Mouse (Mus musculus): ENCODE measurements around the gene Ly6g5b. TPM values are rescaled to one million over a fixed set of nuclear protein-coding genes. Genes with fewer than 3 reads are reported as not detected.

The Ly6g5b gene
- polyA plus RNA-seq, 1 experiment: 4.7 TPM

DNA sequence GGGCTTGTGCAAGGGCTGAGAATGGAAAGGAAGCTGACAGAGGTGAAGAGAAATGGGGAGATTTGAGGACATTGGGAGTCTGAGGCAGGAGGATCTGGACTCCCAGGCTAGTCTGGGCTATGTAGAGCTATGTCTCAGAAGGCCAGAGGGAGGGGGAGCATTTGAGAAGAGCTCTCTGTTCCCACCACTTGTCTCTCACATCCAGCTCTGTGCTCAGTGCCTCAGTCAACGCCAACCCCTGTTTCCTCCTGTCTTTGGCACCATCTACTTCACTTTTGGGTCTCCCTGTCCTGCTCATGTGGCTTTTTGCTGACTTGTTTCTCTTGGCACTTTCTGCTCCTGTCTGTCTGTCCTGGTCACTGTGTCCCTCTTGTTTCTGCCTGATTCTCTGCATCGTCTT lies 37.9 kb downstream of the Ly6g5b start:
- H3K27ac ChIP-seq (ENCODE audit: control insufficient read depth, insufficient read depth, low read depth, low read length, poor library complexity): no peak overlapping the region
- WGBS: 11% methylated on average over 2 of the region's 2 CpGs
- no peak overlapping the region for H3K4me3 ChIP-seq (replicated peaks; ENCODE audit: control insufficient read depth, low read depth, low read length)
- H3K4me1 ChIP-seq (ENCODE audit: control insufficient read depth, insufficient read depth, low read length): peaks cover 5% of the 10 kb centered on the region; the same call in 1 of the 2 replicates
- TF ChIP-seq CTCF (IDR thresholded peaks at IDR 0.05; ENCODE audit: control insufficient read depth, insufficient read depth, low read length): no peak
- TF ChIP-seq POLR2A (IDR thresholded peaks at IDR 0.05; ENCODE audit: borderline replicate concordance, control insufficient read depth, low read depth, low read length): no peak

- WGBS: 63% methylated on average over 10 of the region's 10 CpGs
- no peak for TF ChIP-seq CTCF (IDR thresholded peaks at IDR 0.05; ENCODE audit: control insufficient read depth, insufficient read depth, low read length)
- TF ChIP-seq POLR2A (IDR thresholded peaks at IDR 0.05; ENCODE audit: borderline replicate concordance, control insufficient read depth, low read depth, low read length): no peak
- H3K4me3 ChIP-seq (replicated peaks; ENCODE audit: control insufficient read depth, low read depth, low read length): peak within 1 kb of the TSS; percentile 4
- no peak within 1 kb of the TSS for H3K27ac ChIP-seq (ENCODE audit: control insufficient read depth, insufficient read depth, low read depth, low read length, poor library complexity)
- peaks cover 5% of the 10 kb centered on the region; the same call in 1 of the 2 replicates for H3K4me1 ChIP-seq (ENCODE audit: control insufficient read depth, insufficient read depth, low read length)
Observed at GRCm38 (mm10) chr17:35076507-35077176, 38.6 kb downstream of the Ly6g5b start, which contains the start of gene Ly6g6e. TSS of gene Ly6g6e (plus strand) at chr17:35076902.

DNA sequence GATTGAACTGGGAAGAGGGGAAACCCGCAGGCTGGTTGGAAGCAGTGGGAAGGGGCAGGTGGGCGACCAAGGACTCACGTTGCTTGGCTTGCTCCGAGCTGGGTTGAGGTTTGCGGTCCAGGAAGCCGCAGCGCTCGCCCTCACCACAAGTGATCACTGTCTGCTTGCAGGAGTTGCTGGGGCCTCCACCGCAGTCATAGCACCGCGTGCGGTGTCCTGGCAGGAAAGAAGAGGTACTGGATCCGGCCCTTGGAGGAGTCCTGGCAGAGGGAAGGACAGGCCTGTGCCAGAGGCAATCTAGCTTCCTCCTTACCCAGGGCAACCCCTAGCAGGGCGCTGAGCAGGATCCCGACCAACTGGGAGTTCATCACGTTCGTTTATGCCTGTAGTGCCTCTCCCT lies 41.1 kb downstream of the Ly6g5b start:
- Histone ChIP-seq H3K27ac (ENCODE audit: control insufficient read depth, insufficient read depth, low read depth, low read length, poor library complexity) (no peak overlapping the region), H3K4me3 (replicated peaks; ENCODE audit: control insufficient read depth, low read depth, low read length) (no peak overlapping the region), H3K4me1 (ENCODE audit: control insufficient read depth, insufficient read depth, low read length) (peaks cover 5% of the 10 kb centered on the region; the same call in 1 of the 2 replicates)
- 4% methylated on average over 17 of the region's 17 CpGs for WGBS
- TF ChIP-seq CTCF (IDR thresholded peaks at IDR 0.05; ENCODE audit: control insufficient read depth, insufficient read depth, low read length) (no peak), POLR2A (IDR thresholded peaks at IDR 0.05; ENCODE audit: borderline replicate concordance, control insufficient read depth, low read depth, low read length) (no peak)

DNA sequence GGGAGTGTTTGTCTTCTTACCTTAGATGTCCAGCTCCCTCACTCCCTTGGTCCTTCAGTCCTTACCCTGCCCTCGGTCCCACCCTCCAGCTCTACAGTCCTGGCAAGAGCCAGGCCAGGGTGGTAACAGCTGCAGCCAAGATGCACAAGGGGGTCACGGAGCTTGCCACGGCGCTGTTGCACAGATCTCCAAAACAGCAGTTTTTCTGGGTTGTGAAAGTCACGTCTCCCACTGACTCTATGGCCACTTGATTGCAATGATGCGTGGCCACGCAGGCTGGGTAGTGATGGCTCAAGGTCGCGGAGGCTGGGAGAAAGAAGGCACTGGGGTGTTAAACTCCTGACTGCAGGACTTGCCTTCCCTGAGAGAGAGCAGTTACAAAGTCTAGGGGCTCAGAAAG lies 43.8 kb downstream of the Ly6g5b start:
- Histone ChIP-seq H3K4me3 (replicated peaks; ENCODE audit: control insufficient read depth, low read depth, low read length) (no peak overlapping the region), H3K4me1 (ENCODE audit: control insufficient read depth, insufficient read depth, low read length) (no peaks in the 10 kb centered on the region), H3K27ac (ENCODE audit: control insufficient read depth, insufficient read depth, low read depth, low read length, poor library complexity) (no peak overlapping the region)
- TF ChIP-seq CTCF (IDR thresholded peaks at IDR 0.05; ENCODE audit: control insufficient read depth, insufficient read depth, low read length) (no peak), POLR2A (IDR thresholded peaks at IDR 0.05; ENCODE audit: borderline replicate concordance, control insufficient read depth, low read depth, low read length) (no peak)
- WGBS: 79% methylated on average over 9 of the region's 9 CpGs

- H3K4me1 ChIP-seq (ENCODE audit: control insufficient read depth, insufficient read depth, low read length): no peaks in the 10 kb centered on the region
- H3K27ac ChIP-seq (ENCODE audit: control insufficient read depth, insufficient read depth, low read depth, low read length, poor library complexity): no peak overlapping the region
- no peak for TF ChIP-seq POLR2A (IDR thresholded peaks at IDR 0.05; ENCODE audit: borderline replicate concordance, control insufficient read depth, low read depth, low read length)
- TF ChIP-seq CTCF (IDR thresholded peaks at IDR 0.05; ENCODE audit: control insufficient read depth, insufficient read depth, low read length): no peak
- no peak overlapping the region for H3K4me3 ChIP-seq (replicated peaks; ENCODE audit: control insufficient read depth, low read depth, low read length)
- WGBS: 35% methylated on average over 6 of the region's 6 CpGs
Observed at GRCm38 (mm10) chr17:35070556-35071229, 44.5 kb downstream of the Ly6g5b start.

DNA sequence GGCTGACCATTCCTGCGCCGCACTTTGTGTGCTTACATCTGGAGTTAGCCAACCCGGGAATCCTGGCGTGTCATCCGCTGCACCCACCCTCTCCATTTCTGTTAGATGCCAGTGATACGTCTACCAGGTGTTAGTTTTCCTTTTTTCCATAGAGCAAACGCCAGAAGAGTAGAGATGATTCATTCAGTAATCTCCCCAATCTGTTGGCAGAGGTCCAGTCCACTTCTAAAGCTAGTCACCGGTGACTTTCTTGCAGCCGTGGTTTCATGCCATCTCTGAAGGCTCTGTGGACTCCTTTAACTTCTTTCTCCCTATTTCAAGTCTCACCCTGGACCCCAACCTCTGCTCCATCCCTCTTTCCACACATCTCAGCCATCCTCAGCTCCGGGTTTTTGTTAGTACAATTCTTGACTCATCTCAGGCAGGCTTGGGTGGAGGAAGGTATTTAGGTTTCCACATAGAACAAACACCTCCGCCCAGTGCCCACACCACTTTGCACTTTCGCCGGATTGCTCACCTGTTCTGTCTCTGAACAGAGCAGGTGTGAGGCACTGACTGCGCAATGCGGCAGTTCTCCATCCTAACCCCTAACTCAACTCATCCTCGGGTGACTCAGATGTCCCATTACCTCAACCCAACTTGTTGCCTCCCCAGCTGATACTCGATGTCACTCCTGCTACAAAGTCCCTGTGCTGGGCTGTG lies 46.9 kb downstream of the Ly6g5b start:
- 70% methylated on average over 17 of the region's 17 CpGs for WGBS
- H3K4me3 ChIP-seq (replicated peaks; ENCODE audit: control insufficient read depth, low read depth, low read length): no peak overlapping the region
- H3K4me1 ChIP-seq (ENCODE audit: control insufficient read depth, insufficient read depth, low read length): no peaks in the 10 kb centered on the region; the same call in 1 of the 2 replicates
- no peak overlapping the region for H3K27ac ChIP-seq (ENCODE audit: control insufficient read depth, insufficient read depth, low read depth, low read length, poor library complexity)
- TF ChIP-seq POLR2A (IDR thresholded peaks at IDR 0.05; ENCODE audit: borderline replicate concordance, control insufficient read depth, low read depth, low read length): no peak
- no peak for TF ChIP-seq CTCF (IDR thresholded peaks at IDR 0.05; ENCODE audit: control insufficient read depth, insufficient read depth, low read length)

GRCm38 (mm10) chr17:35066084-35066483 lies 49.1 kb downstream of the Ly6g5b start, which contains the start of gene Mpig6b:
TSS of gene Mpig6b (minus strand) at chr17:35066184.
- 48% methylated on average over 10 of the region's 10 CpGs for WGBS
- H3K4me3 ChIP-seq (replicated peaks; ENCODE audit: control insufficient read depth, low read depth, low read length): peak within 1 kb of the TSS; percentile 35
- H3K27ac ChIP-seq (ENCODE audit: control insufficient read depth, insufficient read depth, low read depth, low read length, poor library complexity): no peak within 1 kb of the TSS
- TF ChIP-seq POLR2A (IDR thresholded peaks at IDR 0.05; ENCODE audit: borderline replicate concordance, control insufficient read depth, low read depth, low read length) (no peak), CTCF (IDR thresholded peaks at IDR 0.05; ENCODE audit: control insufficient read depth, insufficient read depth, low read length) (no peak)
- H3K4me1 ChIP-seq (ENCODE audit: control insufficient read depth, insufficient read depth, low read length): no peaks in the 10 kb centered on the region; the same call in 1 of the 2 replicates
